Mouse (Mus musculus): ENCODE measurements at regions not wholly inside any gene's neighbourhood (a gene's known extent, or its start where the extent isn't known, plus 50 kb on each side); places are given as distances from the start of the nearest gene placed in this dataset.

DNA sequence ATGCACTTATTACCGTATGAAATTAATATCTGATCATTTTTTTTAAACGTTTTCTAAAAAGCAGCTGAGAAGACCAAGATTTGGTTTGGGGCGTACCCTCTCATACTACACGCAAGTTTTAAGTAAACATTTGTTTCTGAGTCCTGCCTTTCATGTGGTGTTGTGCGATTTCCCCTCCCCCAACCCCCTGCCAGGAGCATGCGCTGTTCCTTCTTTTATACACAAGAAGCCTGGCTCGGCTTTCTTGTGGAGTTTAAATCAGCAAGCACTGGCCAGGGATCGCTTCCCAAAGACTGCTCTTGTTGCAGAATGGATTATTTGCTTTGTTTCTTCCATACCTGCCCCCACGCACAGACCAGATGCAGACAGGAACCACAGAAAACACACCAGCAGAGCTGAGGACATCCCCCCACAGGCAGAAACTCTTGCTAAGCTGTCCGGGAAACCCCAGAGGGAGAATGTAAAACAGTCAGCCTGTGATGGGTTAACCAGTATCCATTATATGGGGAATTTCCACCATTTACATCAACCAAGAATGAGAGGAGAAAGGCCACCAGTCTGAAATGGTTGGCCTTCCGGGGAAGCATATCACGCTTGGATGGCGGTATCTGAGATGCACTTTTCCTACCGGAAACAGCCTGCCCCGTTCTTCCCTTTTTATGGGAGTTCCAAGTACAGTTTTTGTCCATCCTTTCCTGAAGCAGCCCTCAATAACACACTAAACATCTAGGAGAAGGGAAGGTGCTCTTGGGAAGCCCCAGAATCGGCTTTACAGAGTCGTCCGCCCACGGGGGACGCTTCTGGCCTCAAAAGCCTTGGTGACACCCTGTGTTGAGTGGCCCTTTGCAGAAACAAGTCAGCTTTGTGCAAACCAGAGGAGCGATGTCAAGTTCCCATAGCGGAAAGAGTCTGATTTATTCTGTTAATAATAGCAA, 91.3 kb downstream of the Tomm20 start:
- no peak for DNase-seq (ENCODE audit: low spot score in 2 of 2)

DNA sequence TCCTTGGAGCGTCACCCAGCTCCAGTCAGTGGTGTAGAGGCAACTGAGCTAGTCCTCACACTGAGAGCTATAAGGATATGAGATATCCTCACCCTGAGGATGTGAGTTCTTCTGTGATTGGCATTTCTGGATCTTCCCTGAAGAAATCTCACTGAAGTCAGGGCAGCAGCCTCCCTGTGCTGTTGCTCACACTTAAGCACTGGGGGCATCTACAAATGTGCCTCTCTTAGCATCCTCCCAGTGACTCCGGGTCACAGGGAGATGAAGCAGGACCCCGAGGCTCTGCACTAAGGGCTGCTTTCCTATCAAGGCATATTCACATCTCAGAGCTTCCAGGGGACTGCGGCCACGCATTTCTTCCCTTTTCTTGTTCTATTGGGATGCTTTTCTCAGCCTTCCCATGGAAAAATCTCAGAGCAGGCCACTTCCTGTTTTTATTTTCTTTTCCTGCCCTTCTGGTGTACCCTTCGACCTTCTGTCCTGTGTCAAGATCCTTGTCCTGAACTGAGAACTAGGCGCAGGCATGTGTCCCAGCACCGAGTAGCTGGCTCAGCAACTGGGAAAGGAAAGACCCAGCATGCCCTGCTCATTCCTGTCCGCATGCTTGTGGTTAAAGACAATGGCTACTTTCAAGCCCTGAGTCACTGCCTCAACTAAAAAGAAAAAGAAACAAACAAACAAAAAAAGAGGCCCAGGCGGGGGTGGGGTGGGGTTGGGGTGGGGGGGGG, 92.8 kb downstream of the Tomm20 start:
- DNase-seq (ENCODE audit: low spot score in 2 of 2): no peak

DNA sequence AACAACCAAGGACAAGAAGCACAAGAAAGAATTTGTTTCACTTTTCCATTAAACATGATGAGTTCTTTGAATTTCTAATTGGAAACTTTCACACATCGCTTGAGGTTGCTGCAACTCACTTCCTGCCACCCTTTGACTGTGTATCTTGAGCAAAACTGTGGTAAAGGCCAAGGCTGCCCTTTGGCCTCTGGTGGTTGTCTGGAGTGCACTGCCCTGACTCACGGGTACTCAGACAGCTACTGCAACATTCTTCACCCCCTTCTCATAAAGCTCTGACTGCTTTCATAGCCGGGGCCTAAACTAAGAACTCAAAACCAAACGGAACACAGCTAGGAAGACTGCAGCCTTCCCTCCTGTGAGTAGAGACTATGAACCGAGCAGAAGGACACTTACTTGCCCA, 93.5 kb downstream of the Tomm20 start:
- DNase-seq (ENCODE audit: low spot score in 2 of 2): no peak

DNA sequence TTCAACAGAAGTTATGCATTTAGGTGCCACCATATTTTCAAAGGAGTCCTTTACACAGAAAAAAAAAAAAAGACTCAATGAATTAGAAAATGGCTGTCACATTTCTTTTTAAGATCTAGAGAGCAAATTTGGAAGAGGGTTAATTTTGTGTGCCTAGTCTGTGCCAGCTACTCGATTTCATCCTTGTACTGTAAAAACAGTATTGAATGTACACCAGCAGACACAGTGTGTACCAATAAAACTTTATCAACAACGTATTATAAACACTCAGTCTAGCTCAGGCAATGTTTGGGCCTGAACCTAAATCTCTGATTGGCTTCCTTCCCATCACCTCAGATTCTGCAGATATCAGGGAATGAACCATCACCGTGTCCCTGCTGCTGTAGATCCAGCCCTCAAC, 93.9 kb downstream of the Tomm20 start:
- DNase-seq (ENCODE audit: low spot score in 2 of 2): no peak

DNA sequence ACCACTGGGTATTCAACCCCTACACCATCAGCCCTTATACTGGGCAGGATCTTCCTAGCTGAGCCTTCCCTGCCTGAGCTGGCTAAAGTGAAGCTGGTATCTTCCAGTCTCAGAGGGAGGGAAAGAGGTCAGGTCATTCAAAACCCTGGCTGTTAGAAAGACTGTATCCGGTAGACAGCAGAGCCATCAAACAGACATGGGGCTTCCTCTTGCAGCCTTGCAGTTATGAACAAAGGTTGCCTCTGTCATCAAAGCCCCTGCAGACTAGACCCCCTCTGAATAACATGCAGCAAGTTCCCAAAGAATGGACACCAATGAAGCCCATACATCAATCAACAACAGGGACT, 95.5 kb downstream of the Tomm20 start:
- no peak for DNase-seq (ENCODE audit: low spot score in 2 of 2)

DNA sequence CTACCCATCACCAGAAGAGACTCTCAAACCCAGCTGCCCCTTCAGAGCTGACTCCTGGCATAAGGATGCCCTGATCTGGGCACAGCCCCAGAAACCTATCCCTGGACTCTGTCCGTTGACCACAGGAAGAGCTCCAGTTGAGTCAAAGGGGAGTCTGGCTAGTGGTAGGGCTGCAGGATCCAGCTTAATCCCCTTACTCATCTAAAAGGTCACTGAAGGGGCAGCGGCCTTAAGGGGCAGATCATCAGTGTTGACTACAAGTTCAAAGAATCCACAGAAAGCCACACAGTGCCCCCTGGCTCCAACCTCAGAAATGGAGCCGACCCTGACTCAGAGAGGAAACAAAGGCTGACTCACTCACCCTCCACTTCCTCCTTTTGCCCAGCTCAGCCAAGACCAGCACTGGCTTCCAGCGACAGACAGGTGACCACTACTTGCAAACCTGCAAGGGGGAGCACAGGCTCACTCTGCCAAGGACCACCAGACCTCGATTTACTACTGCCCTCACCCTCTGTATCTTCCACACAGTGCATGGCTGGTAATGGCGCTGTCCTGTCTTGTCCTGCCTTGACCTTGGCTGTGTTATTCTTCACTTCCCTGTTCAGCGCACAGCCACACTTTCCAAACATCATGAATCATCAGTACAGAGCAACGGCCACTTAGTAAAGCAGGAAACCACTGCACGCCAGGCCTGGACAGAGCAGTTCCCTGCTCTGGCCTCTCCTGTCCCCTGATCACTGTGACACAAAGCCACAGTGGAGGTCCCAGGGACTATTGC, 96.0 kb downstream of the Tomm20 start:
- no peak for DNase-seq (ENCODE audit: low spot score in 2 of 2)

DNA sequence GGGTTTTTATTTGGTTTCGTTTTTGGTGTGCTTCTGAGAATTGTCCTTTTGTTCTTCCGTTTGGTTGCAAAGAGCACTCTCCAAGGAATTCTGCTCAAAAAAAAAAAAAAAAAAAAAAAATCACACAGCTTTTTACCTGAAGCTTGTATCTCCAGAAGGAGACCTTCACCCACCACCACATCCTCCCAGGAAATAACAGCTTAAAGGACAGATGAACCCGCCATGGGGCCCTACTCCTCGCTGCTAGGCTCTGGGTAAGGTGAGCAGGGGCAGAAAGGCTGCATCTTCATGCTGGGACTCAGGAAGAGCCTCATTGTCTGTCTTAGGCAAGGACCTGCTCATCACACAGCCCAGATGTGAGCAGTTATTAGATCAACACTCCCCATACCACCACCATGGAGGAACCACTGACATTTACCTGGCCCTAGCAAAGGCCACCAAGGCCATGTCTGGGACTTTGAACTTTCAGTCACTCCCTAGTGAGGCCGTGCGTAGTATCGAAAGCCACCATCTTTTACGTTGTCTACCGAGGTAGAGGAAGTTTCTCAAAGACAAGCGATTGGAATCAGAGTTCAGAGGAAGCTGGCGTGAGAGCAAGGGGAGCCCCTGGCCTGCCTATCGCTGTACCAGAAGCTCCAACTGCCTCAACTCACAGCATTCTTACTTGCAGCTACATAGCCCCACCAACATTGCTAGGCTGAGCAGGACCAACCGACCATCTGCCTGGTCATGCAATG, 97.1 kb downstream of the Tomm20 start:
- no peak for DNase-seq (ENCODE audit: low spot score in 2 of 2)

DNA sequence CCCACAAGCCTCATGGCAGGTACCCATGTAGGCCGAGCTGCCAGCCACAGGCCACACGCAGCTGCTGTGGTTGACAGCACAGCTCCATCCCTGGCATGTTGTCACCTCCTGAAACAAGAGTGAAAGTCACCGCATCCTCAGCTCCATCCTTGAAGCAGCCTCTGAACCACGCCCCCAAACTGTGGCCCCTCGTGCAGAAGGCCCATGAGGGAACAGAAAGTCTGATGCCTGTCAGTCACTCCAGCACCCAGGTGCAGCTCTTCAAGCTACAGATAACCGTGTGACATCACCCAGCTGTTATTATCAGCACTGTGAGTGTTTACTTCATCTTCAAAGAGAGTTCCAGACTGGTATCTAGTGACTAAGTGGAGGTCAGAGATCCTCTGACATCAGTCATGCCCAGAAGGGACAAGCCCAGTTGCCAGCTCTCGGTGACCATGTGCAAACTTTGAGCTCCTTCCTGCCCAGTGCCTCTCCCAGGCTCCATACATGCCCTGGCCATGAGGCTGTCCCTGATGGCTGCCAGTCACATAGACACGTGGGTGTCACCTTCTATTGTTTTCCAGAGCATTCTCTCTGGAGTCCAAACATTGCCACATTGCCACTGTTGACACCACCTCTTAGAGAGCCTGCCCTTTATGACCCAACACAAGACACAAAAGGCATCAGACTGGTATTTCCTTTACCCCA, 97.8 kb downstream of the Tomm20 start:
- DNase-seq (ENCODE audit: low spot score in 2 of 2): no peak

DNA sequence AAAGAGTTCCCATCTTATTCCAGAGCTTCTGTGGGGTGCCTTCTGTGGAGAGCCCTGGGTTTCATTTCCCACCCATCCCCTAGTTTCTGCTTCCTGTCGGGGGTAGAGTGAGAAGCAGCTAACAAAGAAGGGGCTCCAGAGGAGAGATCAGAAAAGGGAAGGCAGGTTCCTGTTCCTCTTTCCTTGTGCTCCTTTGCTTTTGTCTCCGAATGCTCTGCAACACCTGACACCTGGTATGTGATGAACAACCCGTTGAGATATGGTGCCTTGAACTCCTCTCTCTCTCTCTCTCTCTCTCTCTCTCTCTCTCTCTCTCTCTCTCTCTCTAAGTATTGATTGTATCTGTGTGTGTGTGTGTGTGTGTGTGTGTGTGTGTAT, 99.5 kb downstream of the Tomm20 start:
- no peak for DNase-seq (ENCODE audit: low spot score in 2 of 2)

DNA sequence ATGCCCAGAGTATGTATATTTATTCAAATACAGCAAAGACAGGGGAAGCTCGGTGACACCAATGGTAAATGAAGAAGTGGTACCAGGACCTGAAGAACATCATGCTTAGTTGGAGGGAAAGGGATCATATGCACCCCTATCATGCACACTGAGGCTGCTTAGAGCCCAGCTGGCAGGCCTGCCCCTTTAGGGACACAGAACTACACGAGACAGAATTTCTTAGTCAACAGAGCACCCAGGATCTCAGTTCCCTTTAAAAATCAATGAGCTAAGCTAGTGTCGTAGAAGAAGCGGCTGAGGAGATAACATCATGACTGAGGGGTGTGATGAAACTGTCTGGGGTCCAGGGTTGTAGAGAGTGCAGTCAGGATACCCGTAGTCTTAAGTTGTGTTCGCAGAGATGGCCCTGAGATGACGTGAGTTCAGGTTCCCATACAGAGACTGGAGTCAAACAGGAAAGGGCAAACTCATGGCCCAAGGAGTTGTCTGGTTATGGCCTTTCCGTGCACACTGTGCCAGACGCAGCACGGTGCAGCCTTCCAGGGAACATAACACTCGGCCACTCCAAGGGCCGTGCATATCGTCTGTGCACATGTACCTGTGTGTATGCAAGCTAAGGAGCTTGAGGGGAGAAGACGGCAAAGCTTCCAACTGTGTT, 100.0 kb downstream of the Tomm20 start:
- DNase-seq (ENCODE audit: low spot score in 2 of 2): no peak

DNA sequence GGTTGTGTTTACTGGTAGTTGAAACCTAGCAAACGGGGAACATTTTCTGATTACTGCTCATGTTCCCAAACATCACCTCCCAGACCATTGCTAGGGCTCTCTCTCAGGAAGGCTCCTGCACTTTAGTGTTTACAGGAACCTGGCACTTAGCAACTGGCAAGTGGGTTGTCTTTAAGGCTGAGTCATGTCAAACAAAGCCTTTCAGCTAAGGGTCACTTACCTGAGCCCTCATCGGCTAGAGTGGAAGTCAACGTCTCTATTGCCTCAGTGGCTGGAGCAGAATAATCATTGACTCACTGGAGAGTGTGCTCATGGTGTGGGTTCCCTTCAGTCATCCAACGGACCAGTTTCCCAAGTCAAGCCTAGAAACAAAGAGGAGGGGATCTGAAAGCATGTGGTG, 101.0 kb downstream of the Tomm20 start:
- DNase-seq (ENCODE audit: low spot score in 2 of 2): no peak

DNA sequence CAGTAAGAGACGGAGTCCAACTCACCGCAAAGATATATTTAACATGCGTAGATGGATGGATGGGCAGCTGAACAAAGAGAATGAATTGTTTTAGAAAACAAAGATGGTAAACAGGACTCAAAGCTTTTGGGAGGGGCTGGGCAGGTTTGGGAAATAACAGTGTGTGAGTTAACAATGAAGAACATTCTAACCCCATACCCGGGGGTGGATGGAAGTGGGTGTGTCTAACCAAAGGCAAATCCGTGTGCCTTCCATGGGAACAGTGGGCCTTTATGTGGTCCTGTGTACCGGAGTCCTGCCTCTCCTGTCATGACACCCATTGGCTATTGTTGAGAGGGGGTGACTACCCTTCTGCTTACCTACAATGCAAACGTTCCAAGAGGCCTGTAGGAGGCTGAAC, 104.5 kb downstream of the Tomm20 start:
- DNase-seq (ENCODE audit: low spot score in 2 of 2): no peak

DNA sequence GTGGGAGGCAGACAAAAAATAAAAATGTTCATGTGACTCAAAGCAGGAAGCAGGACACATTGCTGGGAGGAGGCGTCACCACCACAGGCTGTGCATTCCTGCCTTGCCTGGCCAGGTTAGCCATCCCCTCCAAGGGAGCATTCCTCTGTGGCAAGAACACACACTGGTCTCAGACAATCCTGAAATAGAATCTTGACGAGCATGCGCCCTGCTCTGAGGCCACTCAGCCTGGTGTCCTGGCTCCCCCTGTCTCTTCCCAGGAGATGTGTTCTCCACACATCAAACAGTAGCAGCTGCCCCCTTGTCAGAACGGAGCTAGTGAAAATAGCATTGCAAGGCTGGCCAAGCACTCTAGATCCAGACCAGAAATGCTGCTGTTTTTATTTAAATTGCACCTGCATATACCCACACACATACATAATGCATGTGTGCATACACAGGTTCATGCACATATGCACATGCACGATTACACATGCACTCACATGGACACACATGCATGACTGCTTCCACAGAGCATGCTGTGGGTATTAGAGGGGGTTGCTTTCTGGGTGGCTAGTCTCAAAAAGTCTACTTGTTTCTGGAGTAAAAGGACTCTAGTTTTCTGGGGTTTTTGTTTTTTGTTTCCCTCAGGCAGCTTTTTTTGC, 105.8 kb downstream of the Tomm20 start:
- peak in 1 of 2 experiments; percentile 32 for DNase-seq (ENCODE audit: low spot score in 2 of 2)

DNA sequence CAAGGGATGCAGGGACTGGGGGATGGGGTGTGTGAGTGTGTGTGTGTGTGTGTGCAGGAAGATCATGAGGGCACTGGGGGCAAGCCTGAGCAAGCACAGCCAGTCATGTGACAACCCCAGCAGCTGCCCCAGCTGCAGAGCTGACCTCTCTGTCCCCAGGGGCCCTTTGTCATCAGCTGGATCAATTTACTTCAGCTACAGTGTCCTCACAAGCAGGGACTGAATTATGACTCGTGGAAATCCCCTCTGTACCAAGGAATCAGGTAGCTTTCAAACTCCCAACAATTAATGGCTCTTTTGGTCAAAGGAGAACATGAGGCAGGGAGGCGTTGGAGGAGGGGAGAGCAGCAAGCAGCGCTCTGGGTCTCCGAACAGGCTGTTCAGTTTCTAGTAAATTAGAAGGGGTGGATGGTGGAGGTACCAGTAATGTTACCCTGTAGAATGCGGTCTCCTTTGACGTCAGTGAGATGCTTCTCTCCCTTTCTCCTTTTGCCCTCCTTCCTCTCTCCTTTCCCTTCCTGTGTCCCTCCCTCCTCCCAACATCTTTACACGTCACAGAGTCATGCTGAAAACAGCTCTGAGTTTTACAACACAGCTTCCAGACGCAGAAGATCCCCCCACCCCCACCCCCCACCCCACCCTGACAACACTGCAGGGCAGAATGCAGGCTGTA, 106.5 kb downstream of the Tomm20 start:
- no peak for DNase-seq (ENCODE audit: low spot score in 2 of 2)

DNA sequence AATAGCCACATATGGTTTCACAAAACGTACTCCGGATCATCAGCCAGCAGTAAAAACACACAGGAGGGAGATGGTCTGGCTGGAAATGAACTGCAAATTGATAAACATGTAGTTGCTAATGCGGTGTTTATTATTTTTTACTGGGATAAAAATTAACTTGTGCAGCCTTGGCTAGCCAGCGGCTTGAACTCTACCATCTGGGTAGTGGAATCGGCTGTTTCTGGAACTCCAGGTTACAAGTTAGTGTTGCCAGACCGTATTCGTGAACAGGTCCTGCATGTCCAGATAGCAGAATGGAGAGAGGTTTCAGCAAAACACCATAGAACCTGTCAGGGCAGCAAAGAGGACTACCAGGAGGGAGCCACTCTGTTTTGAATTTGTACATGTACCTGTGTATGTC, 107.4 kb downstream of the Tomm20 start:
- no peak for DNase-seq (ENCODE audit: low spot score in 2 of 2)

DNA sequence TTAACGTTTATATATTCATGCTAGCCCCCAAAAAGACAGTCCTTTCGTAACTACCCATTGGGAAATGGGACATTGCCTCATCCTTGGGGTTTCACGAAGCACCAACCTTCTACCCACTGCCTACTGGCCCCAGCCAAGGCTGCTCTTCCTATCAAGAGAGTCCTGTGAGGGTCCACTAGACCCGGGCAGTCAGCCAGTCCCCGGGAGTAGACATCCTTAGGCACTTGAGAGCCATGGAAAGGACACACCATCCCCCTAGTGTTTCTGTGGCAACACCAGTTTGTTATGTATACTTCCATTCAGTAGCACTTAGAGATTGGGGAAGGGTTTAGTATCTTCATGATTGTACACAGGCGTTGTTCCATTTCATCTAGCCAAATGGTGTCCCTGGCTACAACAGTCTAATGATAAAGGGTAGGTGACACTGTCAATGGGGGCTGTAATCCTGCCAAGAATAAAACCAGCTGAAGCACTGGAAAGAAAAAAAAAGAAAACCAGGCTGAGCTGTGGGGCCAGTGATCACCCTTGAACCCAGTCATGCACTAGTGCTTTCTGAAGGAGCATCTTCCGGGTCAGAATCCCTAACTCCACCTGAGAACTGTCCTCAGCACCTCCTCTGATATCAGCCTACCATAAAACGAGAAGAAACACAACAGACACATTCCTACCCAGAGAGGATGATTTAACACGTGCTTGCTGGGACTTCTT, 108.2 kb downstream of the Tomm20 start:
- DNase-seq (ENCODE audit: low spot score in 2 of 2): no peak

DNA sequence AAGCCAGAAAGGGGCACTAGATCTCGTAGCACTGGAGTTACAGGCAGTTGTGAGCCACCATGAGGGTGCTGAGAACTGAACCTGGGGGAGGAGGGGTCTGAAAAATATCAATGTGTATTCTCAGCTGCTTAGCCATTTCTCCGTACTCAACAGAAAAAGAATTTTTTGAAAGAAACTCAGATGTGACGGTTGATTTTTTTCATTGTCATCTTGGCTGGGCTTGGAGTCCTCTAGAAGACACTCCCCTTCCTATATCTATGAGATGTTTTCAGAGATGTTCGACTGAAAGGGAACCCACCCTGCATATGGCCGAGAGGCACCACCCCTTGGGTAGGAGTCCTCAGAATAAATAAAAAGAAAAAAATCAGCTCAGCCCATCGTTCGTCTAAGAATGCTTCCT, 110.1 kb downstream of the Tomm20 start:
- DNase-seq (ENCODE audit: low spot score in 2 of 2): no peak

DNA sequence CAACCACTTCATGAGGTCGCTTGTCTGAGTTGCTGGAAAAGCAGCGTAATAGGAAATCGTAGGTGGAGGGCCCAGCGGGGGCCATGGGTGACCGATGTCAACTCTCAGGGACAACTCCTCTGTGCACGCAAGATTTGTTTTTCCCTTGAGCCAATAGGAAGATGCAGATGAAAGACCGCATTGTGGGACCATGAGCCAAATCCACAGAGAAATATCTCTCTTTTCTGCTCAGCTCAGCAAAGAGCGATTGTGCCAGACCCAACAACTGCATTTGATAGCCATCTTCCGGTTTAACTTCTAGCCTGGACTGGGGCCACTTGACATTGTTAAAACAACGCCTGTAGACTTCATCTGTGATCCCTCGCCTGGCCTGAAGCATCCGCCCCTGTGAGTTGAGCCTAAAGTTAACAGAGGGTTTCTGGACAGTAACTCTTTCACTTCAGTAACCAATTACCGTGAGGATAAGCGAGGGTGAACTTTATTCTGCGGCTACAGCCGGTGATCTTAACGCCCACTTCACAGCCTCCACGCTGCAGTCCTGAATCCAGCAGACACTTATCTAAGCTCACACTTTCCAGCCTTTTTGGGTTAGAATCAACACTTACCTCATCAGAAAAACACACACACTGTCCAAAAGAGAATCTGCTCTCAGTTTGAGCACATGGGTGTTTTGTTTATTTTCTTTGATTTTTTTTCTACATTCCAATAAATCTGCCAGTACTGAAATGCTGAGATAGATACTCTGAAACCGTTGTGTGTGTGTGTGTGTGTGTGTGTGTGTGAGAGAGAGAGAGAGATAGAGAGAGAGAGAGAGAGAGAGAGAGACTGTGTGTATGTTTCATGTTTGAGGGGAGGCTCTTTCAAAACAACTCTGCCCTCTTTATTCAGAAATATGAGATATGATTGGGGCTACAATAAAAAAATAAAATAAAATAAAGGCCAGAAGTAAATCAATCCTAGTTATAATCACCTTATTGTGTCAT, 111.9 kb downstream of the Tomm20 start:
- no peak for DNase-seq (ENCODE audit: low spot score in 2 of 2)
